In the genomic region with DNA sequence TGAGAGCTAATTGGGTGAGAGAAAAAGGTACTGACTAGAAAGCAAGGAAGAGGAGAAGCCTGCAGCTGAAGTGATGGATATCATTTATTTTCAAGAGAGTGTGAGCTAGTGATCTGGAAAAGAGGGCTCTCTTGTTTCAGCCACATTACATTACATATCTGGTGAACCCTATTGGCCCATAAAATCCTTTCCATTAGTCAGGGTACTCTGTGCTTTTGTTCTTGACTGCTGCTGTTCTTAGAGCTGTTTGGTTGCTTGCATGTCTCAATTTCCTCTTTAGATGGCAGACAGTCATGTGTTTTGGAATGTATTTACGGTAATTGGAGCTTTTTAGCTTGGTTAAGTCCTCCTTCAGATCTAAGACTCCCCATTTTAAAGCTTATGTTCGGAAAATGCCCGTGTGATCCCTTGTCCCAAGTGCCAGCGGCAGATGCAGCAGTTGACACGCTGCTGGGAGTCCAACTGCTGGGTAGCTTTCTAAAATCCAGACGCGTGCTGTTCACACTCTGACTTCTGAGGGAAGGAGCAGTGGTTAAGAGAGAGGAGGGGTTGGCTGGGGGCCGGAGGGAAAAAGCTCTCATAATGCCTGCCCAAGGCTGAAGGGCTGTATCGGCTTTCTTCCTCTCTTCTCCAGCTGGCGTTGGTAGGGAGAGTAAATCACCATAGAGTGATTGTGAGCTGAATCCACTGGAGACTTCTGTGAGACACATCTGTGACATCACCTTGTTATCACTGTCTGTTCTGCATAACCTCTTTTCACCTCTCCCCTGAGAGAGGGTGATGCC, we compare ENCODE assay signal across 9 mouse cellular contexts.
DNase-seq lines count a peak whose midpoint lies in the region; ATAC-seq and TF ChIP-seq lines count a peak whose summit lies in the region.
"Had no signal": no experiment of that assay in that cellular context is flagged by ENCODE, and none has a peak within 500 bp of the region (broad histone marks: within the 10 kb centered on the region; RNA-seq: fewer than 3 reads in every experiment).

No protein-coding gene starts in this region.

- H3K27ac ChIP-seq in intestine, embryonic 14.5 days (ENCODE audit: low read depth) = peak overlapping the region; percentile 64
- no peak overlapping the region for H3K27ac ChIP-seq in intestine, postnatal 0 days (ENCODE audit: low read depth, low read length)
- peak overlapping the region; percentile 80 for H3K27ac ChIP-seq in embryonic facial prominence, embryonic 12.5 days
- H3K27ac ChIP-seq in hindbrain, embryonic 11.5 days (ENCODE audit: low read depth, low read length) = 0 out of 2 replicates have a peak overlapping the region, but pooled peaks have one; percentile 36
- H3K27ac ChIP-seq: liver, embryonic 14.5 days had no signal

- no peaks in the 10 kb centered on the region for H3K27me3 ChIP-seq in intestine, embryonic 14.5 days (replicated peaks; ENCODE audit: control insufficient read depth, insufficient read depth, low read length)
- H3K27me3 ChIP-seq in intestine, postnatal 0 days (replicated peaks; ENCODE audit: control insufficient read depth, insufficient read depth, low read length) = no peaks in the 10 kb centered on the region
- H3K27me3 ChIP-seq in embryonic facial prominence, embryonic 12.5 days = no peaks in the 10 kb centered on the region
- H3K27me3 ChIP-seq in hindbrain, embryonic 11.5 days (ENCODE audit: control insufficient read depth, insufficient read depth, low read length) = no peaks in the 10 kb centered on the region
- no peaks in the 10 kb centered on the region for H3K27me3 ChIP-seq in myocyte (ENCODE audit: control insufficient read depth, insufficient read depth, insufficient read length)

- H3K9ac ChIP-seq in intestine, embryonic 14.5 days (ENCODE audit: low read length) = no peak overlapping the region
- no peak overlapping the region for H3K9ac ChIP-seq in intestine, postnatal 0 days (ENCODE audit: low read depth, low read length)
- H3K9ac ChIP-seq in embryonic facial prominence, embryonic 12.5 days = peak overlapping the region; percentile 7; the same call in 1 of the 2 replicates
- H3K9ac ChIP-seq in hindbrain, embryonic 11.5 days (ENCODE audit: low read depth, low read length) = no peak overlapping the region
- H3K9ac ChIP-seq: liver, embryonic 14.5 days had no signal

- TF ChIP-seq POLR2A in myocyte (IDR thresholded peaks at IDR 0.05; ENCODE audit: insufficient read length, low read depth) = no peak

- intact Hi-C loops in left cerebral cortex, postnatal 4 days (cut with DNase I) = loop anchor here (10.0 kb wide), 1 partner anchor 124 kb away; no protein-coding TSS in a partner anchor

- DNase-seq in intestine, embryonic 14.5 days (ENCODE audit: low spot score) = no peak
- peak; percentile 18 for DNase-seq in hindbrain, embryonic 11.5 days (ENCODE audit: low spot score)
- no peak for DNase-seq in left cerebral cortex, postnatal 4 days
- no peak for DNase-seq in adrenal gland, adult 18-20 months (ENCODE audit: low spot score in 2 of 2)
- no peak for DNase-seq in layer of hippocampus, postnatal 25 days (ENCODE audit: extremely low spot score in 1 of 2, low spot score in 1 of 2)

- peaks cover 14% of the 10 kb centered on the region for H3K36me3 ChIP-seq in intestine, embryonic 14.5 days (ENCODE audit: control insufficient read depth, insufficient read depth, low read length)
- no peaks in the 10 kb centered on the region for H3K36me3 ChIP-seq in intestine, postnatal 0 days (ENCODE audit: control insufficient read depth, insufficient read depth)
- peaks cover 5% of the 10 kb centered on the region; the same call in 1 of the 2 replicates for H3K36me3 ChIP-seq in embryonic facial prominence, embryonic 12.5 days
- no peaks in the 10 kb centered on the region for H3K36me3 ChIP-seq in hindbrain, embryonic 11.5 days (ENCODE audit: control insufficient read depth, insufficient read depth, low read length)
- no peaks in the 10 kb centered on the region for H3K36me3 ChIP-seq in myocyte (ENCODE audit: control insufficient read depth, insufficient read depth)

- peaks cover 8% of the 10 kb centered on the region for H3K4me1 ChIP-seq in intestine, embryonic 14.5 days (replicated peaks; ENCODE audit: control insufficient read depth, insufficient read depth, low read length)
- H3K4me1 ChIP-seq in intestine, postnatal 0 days (replicated peaks; ENCODE audit: control insufficient read depth, insufficient read depth, low read length) = no peaks in the 10 kb centered on the region
- H3K4me1 ChIP-seq in embryonic facial prominence, embryonic 12.5 days = peaks cover 10% of the 10 kb centered on the region
- no peaks in the 10 kb centered on the region; the same call in 1 of the 2 replicates for H3K4me1 ChIP-seq in hindbrain, embryonic 11.5 days (replicated peaks; ENCODE audit: control insufficient read depth, insufficient read depth, low read length)

- no peak overlapping the region for H3K4me3 ChIP-seq in intestine, embryonic 14.5 days (ENCODE audit: low read depth, low read length)
- no peak overlapping the region for H3K4me3 ChIP-seq in intestine, postnatal 0 days (ENCODE audit: low read depth, low read length)
- no peak overlapping the region for H3K4me3 ChIP-seq in embryonic facial prominence, embryonic 12.5 days
- H3K4me3 ChIP-seq in hindbrain, embryonic 11.5 days (ENCODE audit: low read depth, low read length) = no peak overlapping the region
- no peak overlapping the region for H3K4me3 ChIP-seq in myocyte

- no peaks in the 10 kb centered on the region for H3K9me3 ChIP-seq in intestine, embryonic 14.5 days (ENCODE audit: control insufficient read depth, low read length)
- H3K9me3 ChIP-seq in intestine, postnatal 0 days (ENCODE audit: control insufficient read depth) = no peaks in the 10 kb centered on the region
- H3K9me3 ChIP-seq in embryonic facial prominence, embryonic 12.5 days = no peaks in the 10 kb centered on the region
- no peaks in the 10 kb centered on the region for H3K9me3 ChIP-seq in hindbrain, embryonic 11.5 days (ENCODE audit: control insufficient read depth, low read length)

- WGBS in intestine, embryonic 14.5 days = 49% methylated on average over 10 of the region's 10 CpGs
- WGBS in intestine, postnatal 0 days = 65% methylated on average over 10 of the region's 10 CpGs
- WGBS in embryonic facial prominence, embryonic 12.5 days = 44% methylated on average over 10 of the region's 10 CpGs
- WGBS in hindbrain, embryonic 11.5 days = 68% methylated on average over 10 of the region's 10 CpGs

- H3K4me2 ChIP-seq in intestine, embryonic 14.5 days (ENCODE audit: low read length) = no peak overlapping the region
- no peak overlapping the region for H3K4me2 ChIP-seq in intestine, postnatal 0 days (replicated peaks; ENCODE audit: low read depth)
- H3K4me2 ChIP-seq in embryonic facial prominence, embryonic 12.5 days (replicated peaks) = 0 out of 2 replicates have a peak overlapping the region, but pooled peaks have one; percentile 8
- H3K4me2 ChIP-seq in hindbrain, embryonic 11.5 days (replicated peaks; ENCODE audit: low read depth, low read length) = no peak overlapping the region
- H3K4me2 ChIP-seq in myocyte (ENCODE audit: low read depth) = peak overlapping the region; percentile 8

- no peak for TF ChIP-seq CTCF in intestine, postnatal 0 days (IDR thresholded peaks at IDR 0.05; ENCODE audit: low read depth)

- no peak overlapping the region for H3ac ChIP-seq in myocyte (ENCODE audit: control insufficient read depth, insufficient read length)

- no peaks in the 10 kb centered on the region for H3K79me2 ChIP-seq in myocyte (ENCODE audit: control insufficient read depth, insufficient read depth)

- ATAC-seq in intestine, embryonic 14.5 days (replicated peaks; ENCODE audit: low FRiP score, low TSS enrichment, low read depth) = no peak
- ATAC-seq in intestine, postnatal 0 days = no peak
- ATAC-seq in embryonic facial prominence, embryonic 12.5 days (ENCODE audit: insufficient number of reproducible peaks, insufficient read depth, low FRiP score, low TSS enrichment) = peak; percentile 64; the same call in 1 of the 2 replicates
- ATAC-seq in hindbrain, embryonic 11.5 days (ENCODE audit: low FRiP score) = no peak

TF ChIP-seq in myocyte, 11 proteins besides CTCF, POLR2A, EP300 and RAD21:
- no peak for TF ChIP-seq POLR2AphosphoS2 (IDR thresholded peaks at IDR 0.05; ENCODE audit: insufficient read length, low read depth)
- TF ChIP-seq TCF3 (IDR thresholded peaks at IDR 0.05; ENCODE audit: insufficient read length, low read depth) = no peak
- TF ChIP-seq REST (IDR thresholded peaks at IDR 0.05; ENCODE audit: insufficient read depth, insufficient read length) = no peak
- no peak for TF ChIP-seq MAX (IDR thresholded peaks at IDR 0.05; ENCODE audit: low read depth)
- TF ChIP-seq CEBPB (IDR thresholded peaks at IDR 0.05; ENCODE audit: insufficient read depth, poor library complexity, severe bottlenecking) = no peak
- TF ChIP-seq MYOG (IDR thresholded peaks at IDR 0.05; ENCODE audit: control insufficient read depth in 1 of 3, insufficient read depth in 1 of 3, insufficient read length in 2 of 3, low read depth in 2 of 3) = no peak
- no peak for TF ChIP-seq TCF12 (IDR thresholded peaks at IDR 0.05; ENCODE audit: insufficient read depth, poor library complexity, severe bottlenecking)

Comparison
In these comparisons a context has a peak if more than half of its experiments do, and no peak if none do; other contexts are left out.
1. H3K4me2 ChIP-seq: peak in embryonic facial prominence, embryonic 12.5 days (single experiment) and myocyte (single experiment); none in intestine, embryonic 14.5 days (single experiment), intestine, postnatal 0 days (single experiment) and hindbrain, embryonic 11.5 days (single experiment).